Mouse (Mus musculus) retina, embryonic 14.5 days (tissue): ENCODE measurements at regions not wholly inside any gene's neighbourhood (a gene's known extent, or its start where the extent isn't known, plus 50 kb on each side); places are given as distances from the start of the nearest gene placed in this dataset.
"Not testable (repeated sequence)": the region's sequence is repeated elsewhere in the genome, so short reads cannot be mapped to it uniquely, and the experiment has no call there.

Experiments
- DNase-seq: peaks from one replicate; pipeline ENCODE4 v3.0.0-alpha.2; 2015; ENCODE audit warnings: low spot score

DNA sequence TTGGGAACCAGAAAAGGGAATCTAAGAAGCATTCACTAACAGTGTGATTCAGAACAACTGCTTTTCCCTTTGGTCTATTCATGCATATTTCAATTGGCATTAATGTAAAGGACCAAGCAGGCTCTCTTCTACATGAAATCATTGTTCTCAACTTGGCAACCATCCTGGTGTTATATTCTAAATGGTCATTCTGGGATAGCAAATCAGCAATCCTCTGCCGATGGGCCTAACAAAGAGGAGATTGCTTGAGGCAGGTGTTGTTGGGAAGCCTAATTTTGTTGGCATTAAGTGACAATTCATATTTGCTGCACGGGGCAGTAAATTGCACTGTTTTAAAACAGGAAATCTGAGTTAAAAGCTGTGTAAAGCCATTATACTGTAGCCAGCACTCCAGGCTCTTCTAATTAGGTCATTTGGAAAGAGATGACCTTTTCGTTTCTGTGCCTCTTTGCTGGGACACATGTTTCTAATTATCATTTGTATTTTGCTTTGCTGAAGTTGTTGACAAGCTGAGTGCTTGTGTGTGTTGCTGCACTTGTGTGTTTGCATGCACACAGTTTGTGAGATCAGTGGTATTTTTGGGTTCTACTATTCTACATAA lies 275.4 kb downstream of the Cetn3 start:
- DNase-seq = peak; percentile 9

- DNase-seq = no peak
Measured at GRCm38 (mm10) chr13:82058872-82059271, 276.0 kb downstream of the Cetn3 start.

- DNase-seq = peak; percentile 54
Measured at GRCm38 (mm10) chr13:82059498-82059897, 276.6 kb downstream of the Cetn3 start.

DNA sequence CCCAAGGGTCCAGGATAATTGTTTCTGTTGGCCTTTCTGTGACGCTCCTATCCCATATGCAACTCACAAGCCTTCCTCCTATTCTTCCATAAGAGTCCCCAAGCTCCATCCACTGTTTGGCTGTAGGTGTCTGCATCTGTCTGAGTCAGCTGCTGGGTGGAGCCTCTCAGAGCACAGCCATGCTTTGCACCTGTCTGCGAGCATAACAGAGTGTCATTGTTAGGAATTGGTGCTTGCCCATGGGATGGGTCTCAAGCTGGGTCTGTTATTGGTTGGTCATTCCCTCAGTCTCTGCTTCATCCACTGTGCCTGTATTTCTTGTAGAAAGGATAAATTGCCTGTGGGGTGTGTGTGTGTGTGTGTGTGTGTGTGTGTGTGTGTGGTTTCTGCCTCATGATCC lies 281.0 kb downstream of the Cetn3 start:
- DNase-seq = not testable (repeated sequence)

DNA sequence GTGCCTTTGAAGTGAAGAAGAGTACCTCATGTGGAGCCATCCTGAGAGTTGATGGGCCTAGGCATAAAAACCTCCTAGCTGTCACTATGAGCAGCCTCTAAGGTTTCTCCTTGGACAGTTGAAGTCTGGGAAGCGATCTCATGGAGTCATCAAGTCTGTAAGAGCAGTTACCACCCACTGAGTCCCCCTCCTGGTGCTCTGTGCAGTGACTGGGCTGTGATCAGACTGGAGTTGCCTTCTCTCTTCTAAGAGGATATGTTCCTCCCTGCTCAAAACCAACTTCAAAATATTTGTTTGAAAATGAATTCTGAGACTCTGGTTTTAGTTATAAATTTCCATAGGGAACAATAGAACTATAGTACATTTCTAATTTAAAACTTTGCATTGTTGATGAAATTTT lies 283.3 kb downstream of the Cetn3 start:
- no peak for DNase-seq

GRCm38 (mm10) chr13:82066674-82067270 lies 283.9 kb downstream of the Cetn3 start:
- DNase-seq = no peak

DNA sequence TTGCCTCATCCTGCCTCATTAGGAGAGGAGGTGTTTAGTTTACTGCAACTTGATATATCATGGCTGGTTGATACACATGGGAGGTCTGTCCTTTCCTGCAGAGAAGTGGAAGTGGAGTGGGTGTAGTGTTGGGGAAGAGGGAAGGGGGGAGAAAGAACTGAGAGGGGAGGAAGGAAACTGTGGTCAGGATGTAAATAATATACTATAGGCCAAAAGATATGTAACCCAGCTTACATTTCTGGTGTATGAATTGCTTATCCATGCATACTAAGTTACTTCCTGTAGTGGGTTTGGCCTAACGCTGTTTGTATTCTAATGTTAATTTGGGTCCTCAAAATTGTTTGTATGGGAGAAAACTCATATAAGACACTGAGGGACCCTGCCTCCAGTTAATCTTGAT lies 289.6 kb downstream of the Cetn3 start:
- DNase-seq = no peak

- no peak for DNase-seq
Measured at GRCm38 (mm10) chr13:82073343-82073742, 290.5 kb downstream of the Cetn3 start.

- DNase-seq = no peak
Measured at GRCm38 (mm10) chr13:82081375-82081774, 298.5 kb downstream of the Cetn3 start.

DNA sequence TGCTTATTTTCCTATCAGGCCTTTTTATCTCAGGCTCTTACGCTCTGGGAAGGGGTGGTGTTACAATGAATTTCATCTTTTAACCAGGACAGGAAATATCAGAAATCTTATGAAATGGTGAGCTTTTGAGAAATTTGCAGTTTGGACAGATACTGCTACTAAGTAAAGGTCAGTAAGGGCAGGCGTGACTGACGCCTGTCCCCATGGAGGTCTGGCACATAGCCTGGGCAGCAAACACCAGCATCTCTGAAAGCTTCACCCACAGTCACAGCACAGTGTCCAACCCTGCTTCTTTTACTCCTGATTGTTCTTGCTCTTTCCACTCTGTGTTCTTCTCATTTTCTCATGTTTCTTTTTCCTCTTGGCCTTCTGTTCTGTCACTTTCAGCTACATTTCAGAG lies 304.8 kb downstream of the Cetn3 start:
- DNase-seq = no peak

DNA sequence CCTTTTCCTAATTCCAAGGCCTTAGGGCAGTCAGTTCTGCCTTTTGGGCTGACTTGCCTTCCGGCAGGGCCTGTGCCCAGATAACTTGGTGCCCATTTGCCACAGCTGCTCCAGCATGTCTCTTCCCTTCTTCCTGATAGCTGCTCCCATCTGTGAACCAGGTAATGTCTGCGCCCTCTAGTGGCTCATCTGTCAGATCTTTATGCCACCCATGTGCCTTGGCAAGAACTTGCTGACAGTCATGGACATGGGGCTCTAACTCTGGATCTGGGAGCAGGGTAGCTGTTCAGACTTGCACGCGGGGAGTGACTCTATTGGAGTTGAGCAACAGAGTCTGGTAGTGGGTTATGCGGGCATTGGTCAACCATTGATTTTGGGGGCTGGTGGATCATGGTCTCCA lies 309.3 kb downstream of the Cetn3 start:
- peak; percentile 40 for DNase-seq

- no peak for DNase-seq
Measured at GRCm38 (mm10) chr13:82106032-82106431, 323.2 kb downstream of the Cetn3 start.

- DNase-seq = peak; percentile 54
Measured at GRCm38 (mm10) chr13:82129777-82130735, 347.2 kb downstream of the Cetn3 start.
